Mouse (Mus musculus) heart, embryonic 15.5 days (tissue): ENCODE measurements around the gene Zfp235. TPM values are rescaled to one million over a fixed set of nuclear protein-coding genes. Genes with fewer than 3 reads are reported as not detected.

Source experiments
- ATAC-seq: fragments of 200-750 bp; cut with Nextera tagmentation; replicated peaks from 2 replicates; pipeline ENCODE4 v1.8.0; 2017; ENCODE audit warnings: low read depth, moderate TSS enrichment; ENCODE audit not compliant: insufficient number of reproducible peaks, insufficient read depth, low FRiP score
- H3K27ac ChIP-seq: fragments of 300-500 bp; sonication (generic); 2 replicates; pipeline ENCODE4 v1.5.1; 2015; ENCODE audit warnings: mild to moderate bottlenecking, inconsistent platforms
- H3K27me3 ChIP-seq: fragments of 300-500 bp; sonication (generic); 2 replicates; pipeline ENCODE4 v1.6.1; 2015; ENCODE audit warnings: inconsistent platforms
- H3K36me3 ChIP-seq: fragments of 300-500 bp; sonication (generic); 2 replicates; pipeline ENCODE4 v1.6.1; 2015; ENCODE audit warnings: mild to moderate bottlenecking, inconsistent platforms
- H3K4me1 ChIP-seq: fragments of 300-500 bp; sonication (generic); replicated peaks from 2 replicates; pipeline ENCODE4 v1.6.1; 2015; ENCODE audit warnings: inconsistent platforms
- H3K4me2 ChIP-seq: fragments of 300-500 bp; sonication (generic); 2 replicates; pipeline ENCODE4 v1.6.1; 2015; ENCODE audit warnings: inconsistent platforms, mild to moderate bottlenecking, moderate library complexity
- H3K4me3 ChIP-seq: fragments of 300-500 bp; sonication (generic); 2 replicates; pipeline ENCODE4 v1.5.1; 2015; ENCODE audit warnings: mild to moderate bottlenecking, inconsistent platforms
- H3K9ac ChIP-seq: fragments of 300-500 bp; sonication (generic); 2 replicates; pipeline ENCODE4 v1.6.1; 2015; ENCODE audit warnings: mild to moderate bottlenecking, inconsistent platforms
- H3K9me3 ChIP-seq: fragments of 300-500 bp; sonication (generic); replicated peaks from 2 replicates; pipeline ENCODE4 v1.6.1; 2016; ENCODE audit warnings: inconsistent platforms
- WGBS: fragments of 180-500 bp; shearing (Covaris S2); methylation state at CpG from one replicate; pipeline ENCODE4 v1.1.7; 2015; ENCODE audit warnings: mixed read lengths; 5-methylcytosine and 5-hydroxymethylcytosine counted together
- polyA plus RNA-seq: library from polyadenylated mRNA; unstranded; fragments of >200 nt; fragmentation: Nextera tagmentation; extraction: Ambion mirVana; gene quantifications from 2 replicates; pipeline ENCODE4 v1.2.1, GENCODE M21; 2015

Gene Zfp235
- polyA plus RNA-seq, 1 experiment from 2014 or later, result 7.8 TPM

GRCm38 (mm10) chr7:24133425-24133995 is 459 bp upstream of the Zfp235 start:
- Histone ChIP-seq H3K9me3 (no peaks in the 10 kb centered on the region), H3K4me3 (peak overlapping the region; percentile 76), H3K27ac (no peak overlapping the region), H3K4me1 (peaks cover 11% of the 10 kb centered on the region), H3K27me3 (no peaks in the 10 kb centered on the region), H3K4me2 (peak overlapping the region; percentile 74), H3K36me3 (peaks cover 23% of the 10 kb centered on the region), H3K9ac (peak overlapping the region; percentile 75)
- WGBS, result 18% methylated on average over 6 of the region's 6 CpGs
- ATAC-seq, result no peak

GRCm38 (mm10) chr7:24142566-24142965 is 8.6 kb downstream of the Zfp235 start:
- no peak for ATAC-seq
- Histone ChIP-seq H3K4me3 (no peak overlapping the region), H3K4me2 (no peak overlapping the region), H3K4me1 (no peaks in the 10 kb centered on the region), H3K9ac (no peak overlapping the region), H3K27ac (no peak overlapping the region), H3K36me3 (peaks cover 52% of the 10 kb centered on the region), H3K9me3 (no peaks in the 10 kb centered on the region), H3K27me3 (no peaks in the 10 kb centered on the region)
- WGBS, result 87% methylated on average over 6 of the region's 6 CpGs

- H3K27ac ChIP-seq, result no peak overlapping the region
- no peaks in the 10 kb centered on the region for H3K27me3 ChIP-seq
- no peak overlapping the region for H3K9ac ChIP-seq
- no peaks in the 10 kb centered on the region for H3K4me1 ChIP-seq
- no peak overlapping the region for H3K4me2 ChIP-seq
- H3K4me3 ChIP-seq, result no peak overlapping the region
- no peaks in the 10 kb centered on the region for H3K9me3 ChIP-seq
- ATAC-seq, result no peak
- H3K36me3 ChIP-seq, result no peaks in the 10 kb centered on the region
- WGBS, result 9% methylated on average over 1 of the region's 1 CpGs
Measured at GRCm38 (mm10) chr7:24153272-24153671, 19.3 kb downstream of the Zfp235 start.

GRCm38 (mm10) chr7:24172191-24172590 is 38.2 kb downstream of the Zfp235 start:
- no peak for ATAC-seq
- H3K36me3 ChIP-seq, result no peaks in the 10 kb centered on the region
- H3K4me2 ChIP-seq, result no peak overlapping the region
- H3K27me3 ChIP-seq, result no peaks in the 10 kb centered on the region
- 0 out of 2 replicates have a peak, but pooled peaks cover 5% of the 10 kb centered on the region for H3K4me1 ChIP-seq
- no peak overlapping the region for H3K27ac ChIP-seq
- no peak overlapping the region for H3K9ac ChIP-seq
- WGBS, result 56% methylated on average over 4 of the region's 4 CpGs
- no peaks in the 10 kb centered on the region for H3K9me3 ChIP-seq
- no peak overlapping the region for H3K4me3 ChIP-seq

- H3K4me1 ChIP-seq, result peaks cover 11% of the 10 kb centered on the region; the same call in 1 of the 2 replicates
- peak within 1 kb of the TSS; percentile 52; the same call in 1 of the 2 replicates for H3K27ac ChIP-seq
- peak within 1 kb of the TSS; percentile 67 for H3K4me2 ChIP-seq
- peak within 1 kb of the TSS; percentile 69 for H3K4me3 ChIP-seq
- no peaks in the 10 kb centered on the region for H3K27me3 ChIP-seq
- 15% methylated on average over 23 of the region's 23 CpGs for WGBS
- H3K9ac ChIP-seq, result peak within 1 kb of the TSS; percentile 58
- H3K36me3 ChIP-seq, result no peaks in the 10 kb centered on the region
- H3K9me3 ChIP-seq, result no peaks in the 10 kb centered on the region
- peak; percentile 62; the same call in 1 of the 2 replicates for ATAC-seq
Measured at GRCm38 (mm10) chr7:24174618-24175336, 40.8 kb downstream of the Zfp235 start, which contains the start of gene Zfp114. Zfp114 (plus strand) TSS chr7:24175060.

GRCm38 (mm10) chr7:24175337-24175711 is 41.4 kb downstream of the Zfp235 start:
- H3K9me3 ChIP-seq, result no peaks in the 10 kb centered on the region
- peak overlapping the region; percentile 58 for H3K9ac ChIP-seq
- no peaks in the 10 kb centered on the region for H3K27me3 ChIP-seq
- peak overlapping the region; percentile 69 for H3K4me3 ChIP-seq
- no peak overlapping the region for H3K27ac ChIP-seq
- peak overlapping the region; percentile 67 for H3K4me2 ChIP-seq
- peaks cover 11% of the 10 kb centered on the region; the same call in 1 of the 2 replicates for H3K4me1 ChIP-seq
- ATAC-seq, result no peak
- 52% methylated on average over 6 of the region's 6 CpGs for whole genome bisulfite sequencing
- no peaks in the 10 kb centered on the region for H3K36me3 ChIP-seq

GRCm38 (mm10) chr7:24187611-24188010 is 53.6 kb downstream of the Zfp235 start:
- Histone ChIP-seq H3K9me3 (no peaks in the 10 kb centered on the region), H3K4me1 (no peaks in the 10 kb centered on the region), H3K36me3 (no peaks in the 10 kb centered on the region), H3K4me3 (no peak overlapping the region), H3K27me3 (no peaks in the 10 kb centered on the region), H3K9ac (no peak overlapping the region), H3K4me2 (no peak overlapping the region), H3K27ac (no peak overlapping the region)
- ATAC-seq, result no peak
- WGBS, result 64% methylated on average over 1 of the region's 1 CpGs

- 64% methylated on average over 4 of the region's 4 CpGs for WGBS
- Histone ChIP-seq H3K9ac (no peak overlapping the region), H3K9me3 (no peaks in the 10 kb centered on the region), H3K27ac (no peak overlapping the region), H3K4me3 (no peak overlapping the region), H3K27me3 (no peaks in the 10 kb centered on the region), H3K36me3 (peaks cover 4% of the 10 kb centered on the region; the same call in 1 of the 2 replicates), H3K4me2 (no peak overlapping the region), H3K4me1 (no peaks in the 10 kb centered on the region)
- no peak for ATAC-seq
Measured at GRCm38 (mm10) chr7:24188901-24189570, 55.1 kb downstream of the Zfp235 start.

GRCm38 (mm10) chr7:24189571-24189944 is 55.6 kb downstream of the Zfp235 start:
- no peak for ATAC-seq
- Histone ChIP-seq H3K4me2 (no peak overlapping the region), H3K4me3 (no peak overlapping the region), H3K36me3 (peaks cover 9% of the 10 kb centered on the region; the same call in 1 of the 2 replicates), H3K9me3 (no peaks in the 10 kb centered on the region), H3K9ac (no peak overlapping the region), H3K4me1 (no peaks in the 10 kb centered on the region), H3K27me3 (no peaks in the 10 kb centered on the region), H3K27ac (no peak overlapping the region)
- 21% methylated on average over 5 of the region's 5 CpGs for WGBS

GRCm38 (mm10) chr7:24191361-24191760 is 57.4 kb downstream of the Zfp235 start:
- WGBS, result 76% methylated on average over 2 of the region's 2 CpGs
- H3K9me3 ChIP-seq, result no peaks in the 10 kb centered on the region
- no peak overlapping the region for H3K4me2 ChIP-seq
- no peaks in the 10 kb centered on the region for H3K4me1 ChIP-seq
- H3K4me3 ChIP-seq, result no peak overlapping the region
- no peak overlapping the region for H3K27ac ChIP-seq
- H3K36me3 ChIP-seq, result peaks cover 11% of the 10 kb centered on the region; the same call in 1 of the 2 replicates
- H3K27me3 ChIP-seq, result no peaks in the 10 kb centered on the region
- ATAC-seq, result no peak
- no peak overlapping the region for H3K9ac ChIP-seq
